Mouse (Mus musculus): ENCODE data around the gene F830045P16Rik. TPM values are rescaled to one million over a fixed set of nuclear protein-coding genes. Genes with fewer than 3 reads are reported as not detected.

F830045P16Rik gene
- total and polyA plus RNA-seq, 3 experiments, result not detected

- TF ChIP-seq ZC3H11A (IDR thresholded peaks at IDR 0.05; ENCODE audit: low read depth, low read length) (no peak), NRF1 (IDR thresholded peaks at IDR 0.05; ENCODE audit: low read depth, low read length) (no peak), GABPA (IDR thresholded peaks at IDR 0.05; ENCODE audit: insufficient replicate concordance, low read depth, low read length) (no peak)
These were observed 53.3 kb downstream of the F830045P16Rik start for GRCm38 (mm10) chr2:129483150-129483549.

DNA sequence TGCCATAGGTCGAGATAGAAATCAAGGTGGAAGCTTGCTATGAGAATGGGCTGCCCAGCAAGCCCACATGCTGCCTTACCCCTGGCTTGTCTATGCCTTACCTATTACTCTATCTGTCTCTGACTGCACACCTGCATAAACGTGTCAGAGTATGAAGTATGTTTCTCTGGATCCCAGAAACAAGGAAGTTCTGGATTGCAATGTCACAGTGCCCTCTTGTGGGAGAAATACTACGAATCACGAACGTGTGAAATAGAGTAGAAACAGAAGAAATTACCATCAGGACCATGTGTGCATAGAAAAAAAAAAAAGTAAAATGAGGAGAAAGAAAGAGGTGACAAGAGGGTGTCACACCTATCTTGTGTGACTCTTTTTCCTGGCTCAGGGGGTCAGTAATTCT, 64.5 kb downstream of the F830045P16Rik start:
- Histone ChIP-seq H3K9me3 (replicated peaks; ENCODE audit: low read length) (no peaks in the 10 kb centered on the region), H3K36me3 (replicated peaks in 1 of 2; ENCODE audit: control insufficient read depth in 1 of 2, insufficient read depth in 1 of 2, low read length in 1 of 2) (no peaks in the 10 kb centered on the region), H3K4me1 (ENCODE audit: control insufficient read depth in 1 of 2, insufficient read depth in 2 of 2) (peaks cover 0 to 6% of the 10 kb centered on the region in 2 experiments; a peak in 1 of 4 replicates), H3K27me3 (replicated peaks) (no peaks in the 10 kb centered on the region), H3K4me2 (ENCODE audit: insufficient read depth, low read depth, poor library complexity, severe bottlenecking) (peak overlapping the region; percentile 64), H3K4me3 (replicated peaks in 1 of 3; ENCODE audit: low read depth in 2 of 3, low read length in 2 of 3, poor library complexity in 1 of 3) (no peak overlapping the region), H3K79me2 (replicated peaks; ENCODE audit: control insufficient read depth, extremely low read depth, insufficient read depth, poor library complexity, severe bottlenecking) (no peaks in the 10 kb centered on the region), H3K27ac (ENCODE audit: insufficient read depth, low read depth) (no peak overlapping the region), H3K9ac (ENCODE audit: insufficient read depth, low read depth) (no peak overlapping the region)
- dilution Hi-C loops (cut with MboI; ENCODE audit: extremely low pct_ligation_motif_present, extremely low pct_unique_long_range_greater_than_20kb, low sequenced_read_pairs), result no loop called here
- peak; percentile 60 for DNase-seq (ENCODE audit: extremely low read depth)
- TF ChIP-seq SIN3A (IDR thresholded peaks at IDR 0.05; ENCODE audit: low read length) (no peak), MAFK (IDR thresholded peaks at IDR 0.05; ENCODE audit: insufficient replicate concordance, low read length) (no peak), ZMIZ1 (IDR thresholded peaks at IDR 0.05; ENCODE audit: low read depth, low read length) (no peak), RCOR1 (conservative IDR thresholded peaks at IDR 0.05; ENCODE audit: low read depth, low read length) (no peak), MAZ (IDR thresholded peaks at IDR 0.05; ENCODE audit: low read depth, low read length) (no peak), POLR2AphosphoS2 (IDR thresholded peaks at IDR 0.05; ENCODE audit: low read depth, low read length) (no peak), SMC3 (IDR thresholded peaks at IDR 0.05; ENCODE audit: low read depth, low read length) (peak; percentile 65), BHLHE40 (IDR thresholded peaks at IDR 0.05; ENCODE audit: low read depth, low read length) (no peak), USF1 (IDR thresholded peaks at IDR 0.05; ENCODE audit: low read depth, low read length) (no peak), ELF1 (IDR thresholded peaks at IDR 0.05; ENCODE audit: low read depth, low read length) (peak; percentile 65), ZC3H11A (IDR thresholded peaks at IDR 0.05; ENCODE audit: low read depth, low read length) (no peak), ZKSCAN1 (IDR thresholded peaks at IDR 0.05; ENCODE audit: borderline replicate concordance, low read depth, low read length) (no peak), IRF4 (IDR thresholded peaks at IDR 0.05; ENCODE audit: low read depth, low read length) (no peak), CTCF (conservative IDR thresholded peaks at IDR 0.05 in 1 of 2, IDR thresholded peaks at IDR 0.05 in 1 of 2; ENCODE audit: low read depth in 2 of 2, low read length in 2 of 2) (peak; percentile 16 to 81; a peak in 2 of 4 replicates), GABPA (IDR thresholded peaks at IDR 0.05; ENCODE audit: insufficient replicate concordance, low read depth, low read length) (no peak), E2F4 (IDR thresholded peaks at IDR 0.05; ENCODE audit: insufficient replicate concordance, low read depth, low read length) (no peak), NRF1 (IDR thresholded peaks at IDR 0.05; ENCODE audit: low read depth, low read length) (no peak), MXI1 (IDR thresholded peaks at IDR 0.05; ENCODE audit: low read depth, low read length) (no peak), ZNF384 (IDR thresholded peaks at IDR 0.05; ENCODE audit: low read depth, low read length) (no peak; the same call in 1 of the 2 replicates), MAX (IDR thresholded peaks at IDR 0.05; ENCODE audit: low read length) (peak; percentile 14; the same call in 1 of the 2 replicates), TBP (conservative IDR thresholded peaks at IDR 0.05; ENCODE audit: low read depth, low read length) (no peak), JUND (conservative IDR thresholded peaks at IDR 0.05; ENCODE audit: low read depth, low read length) (no peak), RAD21 (IDR thresholded peaks at IDR 0.05; ENCODE audit: low read depth, low read length) (peak; percentile 81), CHD1 (IDR thresholded peaks at IDR 0.05; ENCODE audit: low read depth, low read length) (no peak), MYC (IDR thresholded peaks at IDR 0.05; ENCODE audit: low read depth, low read length) (peak; percentile 38; the same call in 1 of the 2 replicates), POLR2A (IDR thresholded peaks at IDR 0.05; ENCODE audit: low read depth, low read length) (no peak), UBTF (IDR thresholded peaks at IDR 0.05; ENCODE audit: low read depth, low read length) (no peak), JUN (IDR thresholded peaks at IDR 0.05; ENCODE audit: insufficient read depth, low read depth, low read length) (no peak), NELFE (IDR thresholded peaks at IDR 0.05; ENCODE audit: low read depth, low read length) (no peak)
- in situ Hi-C loops (cut with MboI; ENCODE audit: low pct_ligation_motif_present, low pct_unique_long_range_greater_than_20kb, low sequenced_read_pairs), result no loop called here

More at GRCm38 (mm10) chr2:129483150-129483549, 53.3 kb downstream of the F830045P16Rik start:
- no peak overlapping the region for H3K9ac ChIP-seq (ENCODE audit: insufficient read depth, low read depth)
- dilution Hi-C loops (cut with MboI; ENCODE audit: extremely low pct_ligation_motif_present, extremely low pct_unique_long_range_greater_than_20kb, low sequenced_read_pairs) (no loop called here), in situ Hi-C loops (cut with MboI; ENCODE audit: low pct_ligation_motif_present, low pct_unique_long_range_greater_than_20kb, low sequenced_read_pairs) (no loop called here)
- H3K79me2 ChIP-seq (replicated peaks; ENCODE audit: control insufficient read depth, extremely low read depth, insufficient read depth, poor library complexity, severe bottlenecking), result no peaks in the 10 kb centered on the region
- no peaks in the 10 kb centered on the region for H3K9me3 ChIP-seq (replicated peaks; ENCODE audit: low read length)
- no peak overlapping the region for H3K27ac ChIP-seq (ENCODE audit: insufficient read depth, low read depth)
- H3K4me3 ChIP-seq (replicated peaks in 1 of 3; ENCODE audit: low read depth in 2 of 3, low read length in 2 of 3, poor library complexity in 1 of 3), result no peak overlapping the region
- H3K36me3 ChIP-seq (replicated peaks in 1 of 2; ENCODE audit: control insufficient read depth in 1 of 2, insufficient read depth in 1 of 2, low read length in 1 of 2), result no peaks in the 10 kb centered on the region
- no peaks in the 10 kb centered on the region for H3K27me3 ChIP-seq (replicated peaks)
- no peaks in the 10 kb centered on the region for H3K4me1 ChIP-seq (ENCODE audit: control insufficient read depth in 1 of 2, insufficient read depth in 2 of 2)
- no peak overlapping the region for H3K4me2 ChIP-seq (ENCODE audit: insufficient read depth, low read depth, poor library complexity, severe bottlenecking)
- no peak for DNase-seq (ENCODE audit: extremely low read depth)
